Mouse (Mus musculus) urinary bladder, postnatal 25 days (tissue): ENCODE results near the gene Kcnc1.
A peak's percentile ranks its signal among the peaks of the same experiment; 100 is the strongest.

ENCODE experiments used
- DNase-seq: peaks from one replicate; pipeline ENCODE4 v3.0.0; 2022; ENCODE audit warnings: low spot score

The Kcnc1 gene

GRCm38 (mm10) chr7:46422052-46422763 is 25.9 kb downstream of the Kcnc1 start:
- DNase-seq = no peak

DNA sequence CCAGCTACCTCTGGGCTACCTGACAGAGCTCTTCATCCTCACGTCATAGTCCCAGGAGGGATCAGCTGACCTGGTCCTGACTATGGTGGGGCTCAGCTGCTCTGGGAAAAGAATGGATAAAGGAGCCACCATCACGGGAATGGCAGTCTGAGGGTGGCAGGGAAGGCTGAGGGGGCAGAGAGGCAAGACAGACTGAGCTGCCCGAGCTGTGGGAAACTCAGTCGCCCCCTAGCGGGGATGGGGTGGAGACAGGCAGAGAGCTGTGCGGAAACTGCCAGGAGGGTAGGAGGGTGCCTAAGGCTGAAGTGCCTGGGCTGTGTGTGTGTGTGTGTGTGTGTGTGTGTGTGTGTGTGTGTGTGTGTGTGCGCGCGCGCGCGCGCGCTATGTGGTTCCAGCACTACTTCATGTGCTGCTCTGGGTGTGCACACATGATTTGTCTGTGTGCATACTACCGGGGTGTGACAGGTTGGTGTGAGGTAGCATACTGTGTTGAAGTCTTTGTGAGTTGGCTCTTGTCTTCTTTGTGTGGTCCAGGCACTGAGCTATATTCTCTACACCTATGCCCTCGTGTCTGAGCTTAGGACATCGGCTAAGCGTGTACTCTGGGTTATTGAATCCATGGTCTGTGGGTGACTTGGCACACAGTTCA is 26.6 kb downstream of the Kcnc1 start:
- DNase-seq = peak; percentile 12

- DNase-seq = no peak
Observed at GRCm38 (mm10) chr7:46423951-46424350, 27.7 kb downstream of the Kcnc1 start.

- DNase-seq = no peak
Observed at GRCm38 (mm10) chr7:46425012-46425411, 28.7 kb downstream of the Kcnc1 start.

DNA sequence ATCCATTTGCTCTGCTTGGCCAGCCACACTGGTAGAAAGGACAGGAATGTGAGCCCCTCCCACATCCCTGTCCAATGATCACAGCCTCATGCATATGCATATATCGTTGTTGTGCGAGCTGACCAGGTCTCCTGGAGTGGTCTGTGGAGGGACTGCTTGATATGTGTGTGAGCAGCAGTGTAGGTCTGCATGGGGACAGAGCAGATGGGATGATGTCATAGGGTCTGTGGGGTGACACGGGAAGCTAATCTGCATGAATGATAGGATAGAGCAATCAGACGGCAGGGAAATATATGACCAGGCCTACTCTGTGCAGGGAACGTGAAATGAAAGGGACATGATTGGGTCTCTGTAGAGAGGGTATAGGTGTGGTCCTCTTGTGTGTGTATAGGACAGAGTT is 37.6 kb downstream of the Kcnc1 start:
- DNase-seq = no peak

GRCm38 (mm10) chr7:46435833-46436232 is 39.5 kb downstream of the Kcnc1 start:
- DNase-seq = no peak

DNA sequence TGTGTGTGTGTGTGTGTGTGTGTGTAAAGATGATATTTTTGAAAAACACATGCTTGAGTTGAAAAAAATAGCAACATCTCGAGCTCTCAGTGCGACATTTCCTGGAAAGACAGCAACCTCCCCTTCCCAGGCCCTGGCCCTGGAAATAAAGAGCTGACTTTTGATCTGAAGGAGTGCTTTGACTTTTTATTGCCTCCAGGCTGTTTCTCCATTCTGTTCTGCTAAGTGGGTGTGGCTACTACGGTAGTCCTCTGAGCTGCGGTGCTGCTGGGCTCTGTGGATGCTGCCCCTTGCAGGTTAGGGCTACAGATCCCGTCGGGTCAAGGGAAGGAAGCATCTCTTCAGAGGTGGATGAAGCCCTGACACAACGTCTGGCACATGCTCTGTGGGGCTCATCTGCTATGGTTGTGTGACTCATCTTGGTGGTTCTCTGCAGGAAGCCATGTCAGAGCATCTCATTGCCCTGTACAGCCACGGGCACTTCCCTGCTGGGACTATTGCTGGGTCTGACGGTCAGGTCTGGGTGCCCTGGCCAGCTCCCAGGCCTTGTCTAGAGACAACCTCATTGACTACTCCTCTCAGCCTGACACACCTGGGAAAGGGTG is 42.3 kb downstream of the Kcnc1 start:
- DNase-seq = no peak

- DNase-seq = no peak
Observed at GRCm38 (mm10) chr7:46443163-46443562, 46.9 kb downstream of the Kcnc1 start.

DNA sequence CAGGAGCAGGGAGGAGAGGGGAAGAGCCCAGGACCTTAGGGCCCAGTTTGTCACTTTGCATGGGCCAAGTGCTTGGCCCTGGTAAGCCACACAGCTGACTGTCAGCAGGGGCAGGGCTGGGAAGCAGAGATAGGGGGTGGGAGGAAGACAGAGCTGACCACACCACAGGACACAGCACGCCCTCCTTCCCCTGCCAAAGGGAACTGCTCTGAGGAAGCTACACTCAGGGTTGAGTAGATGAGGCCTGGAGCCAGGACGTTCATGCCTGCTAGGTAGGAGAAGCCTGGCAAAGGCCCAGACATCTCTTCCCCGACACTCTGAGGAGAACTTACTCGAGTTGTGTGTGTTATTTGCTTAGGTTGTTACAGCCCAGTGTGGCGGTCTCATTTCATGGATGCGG is 49.6 kb downstream of the Kcnc1 start:
- no peak for DNase-seq

GRCm38 (mm10) chr7:46447473-46448165 is 51.3 kb downstream of the Kcnc1 start:
- DNase-seq = no peak

DNA sequence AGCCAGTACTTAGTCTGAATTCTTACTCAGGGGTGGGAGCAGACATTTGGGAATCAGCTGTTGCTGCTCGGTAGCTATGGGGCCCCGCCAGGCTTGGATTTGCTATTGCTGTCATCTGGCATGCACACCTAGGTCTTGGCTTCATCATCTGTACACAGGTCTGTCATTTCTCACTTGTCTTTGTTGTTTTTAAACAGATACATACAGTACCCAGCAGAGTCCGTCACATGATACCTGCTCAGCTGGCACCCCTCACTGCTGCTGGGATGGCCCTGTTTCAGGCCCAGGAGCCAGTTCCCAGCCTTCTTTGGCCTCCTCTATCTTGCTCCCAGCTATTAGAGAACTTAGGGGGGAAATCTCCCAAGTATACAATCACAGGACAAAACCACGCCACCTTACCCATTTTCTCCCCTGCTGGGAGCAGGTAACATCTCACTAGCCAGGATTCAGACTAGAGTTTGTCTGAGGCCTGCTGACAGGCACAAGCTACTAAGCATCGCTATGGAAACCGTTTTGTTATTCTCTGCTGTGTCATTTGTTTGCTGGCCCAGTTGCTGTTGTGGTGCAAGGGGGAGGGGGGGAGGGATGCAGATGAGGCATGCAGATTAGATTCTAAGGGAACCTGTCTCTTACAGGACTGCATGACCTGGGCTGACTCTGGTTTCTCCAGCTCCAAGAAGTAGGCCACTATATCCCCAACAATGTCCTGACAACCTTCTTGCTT is 52.8 kb downstream of the Kcnc1 start:
- no peak for DNase-seq

DNA sequence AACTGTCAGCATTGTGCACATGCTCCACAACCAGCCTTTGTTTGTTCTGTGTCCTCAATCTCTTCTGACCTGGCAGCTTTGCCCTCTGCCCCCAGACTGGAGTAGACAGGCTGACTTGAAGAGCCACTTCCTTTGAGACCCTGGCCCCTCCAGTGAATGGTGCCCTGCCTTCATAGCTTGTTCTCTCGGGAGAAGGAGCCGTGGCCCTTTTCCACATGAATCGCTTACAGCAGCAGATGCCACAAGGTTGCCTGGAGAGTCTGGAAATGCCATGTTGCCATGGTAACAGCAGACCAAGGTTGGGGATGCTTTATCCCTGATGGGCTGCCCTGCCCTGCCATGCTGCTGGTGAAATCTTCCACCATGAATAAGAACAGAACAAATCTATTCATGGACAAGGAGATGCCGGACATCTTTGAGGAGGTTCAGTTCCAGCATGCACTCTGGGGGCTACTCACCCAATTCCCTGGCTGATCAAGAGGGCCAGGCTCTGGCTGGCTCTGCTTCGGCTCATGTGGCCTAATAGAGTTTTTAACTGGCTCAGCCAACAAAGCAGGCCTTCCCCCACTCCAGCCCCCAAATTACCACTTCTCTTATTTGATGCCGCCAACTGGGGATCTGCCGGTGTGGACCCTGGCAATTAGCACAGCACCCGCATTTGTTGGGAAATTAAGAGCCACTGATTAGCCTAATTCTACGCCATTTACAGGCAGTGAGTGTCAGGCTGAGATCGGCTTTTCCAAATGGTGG is 57.8 kb downstream of the Kcnc1 start:
- no peak for DNase-seq

DNA sequence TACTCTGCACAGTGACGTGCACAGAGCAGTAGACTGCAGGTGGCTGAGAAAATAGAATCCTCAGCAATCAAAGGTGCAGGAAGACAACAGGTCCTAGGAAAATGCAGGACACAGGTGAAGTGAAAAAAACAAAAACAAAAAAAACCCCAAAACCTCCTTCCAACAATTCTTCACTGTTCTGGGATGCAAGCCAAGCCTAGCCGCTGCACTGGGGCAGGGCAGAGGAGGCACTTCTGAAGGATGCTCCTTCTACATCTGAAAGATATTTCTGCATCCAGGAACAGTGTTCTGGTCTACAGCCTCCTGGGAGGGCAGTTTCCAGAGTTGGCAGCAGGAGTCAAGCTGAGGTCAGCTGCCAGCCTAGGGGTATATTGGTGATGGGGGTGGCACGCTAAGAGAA is 61.6 kb downstream of the Kcnc1 start:
- no peak for DNase-seq

GRCm38 (mm10) chr7:46459200-46459599 is 62.9 kb downstream of the Kcnc1 start:
- DNase-seq = no peak

- DNase-seq = no peak
Observed at GRCm38 (mm10) chr7:46459605-46460245, 63.4 kb downstream of the Kcnc1 start.

DNA sequence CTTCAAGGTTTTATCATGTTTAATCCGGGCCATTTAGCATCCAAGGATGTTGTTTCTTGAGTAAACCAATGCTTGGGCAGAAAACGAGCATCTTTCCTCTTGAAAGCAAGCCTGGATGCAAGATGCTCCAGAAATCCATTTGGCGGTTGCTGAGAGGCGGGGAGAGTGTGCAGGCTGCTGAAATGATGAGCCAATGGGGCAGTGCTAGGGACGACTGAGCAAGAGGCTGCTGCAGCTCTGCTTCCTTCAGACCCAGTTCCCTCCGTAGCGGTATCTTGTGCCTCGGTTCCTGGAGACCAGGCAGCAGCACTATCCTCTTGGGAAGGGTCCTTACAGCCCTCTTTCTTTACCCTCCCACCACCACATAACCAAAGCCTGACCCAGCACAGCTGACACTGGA is 66.0 kb downstream of the Kcnc1 start:
- DNase-seq = no peak

GRCm38 (mm10) chr7:46463136-46463535 is 66.8 kb downstream of the Kcnc1 start:
- no peak for DNase-seq

- DNase-seq = no peak
Observed at GRCm38 (mm10) chr7:46466422-46466981, 70.2 kb downstream of the Kcnc1 start.

GRCm38 (mm10) chr7:46469542-46469941 is 73.2 kb downstream of the Kcnc1 start:
- DNase-seq = no peak

- DNase-seq = no peak
Observed at GRCm38 (mm10) chr7:46471054-46471737, 74.9 kb downstream of the Kcnc1 start.
